Mouse (Mus musculus) cerebellum, postnatal 25 days (tissue): ENCODE results near the gene 4932438A13Rik.
A peak's percentile ranks its signal among the peaks of the same experiment; 100 is the strongest.

Experiments
- DNase-seq, 2 experiments: peaks; one replicate each; pipeline ENCODE4 v3.0.0; 2021; ENCODE audit warnings: mixed read lengths in 2 of 2

4932438A13Rik gene

DNA sequence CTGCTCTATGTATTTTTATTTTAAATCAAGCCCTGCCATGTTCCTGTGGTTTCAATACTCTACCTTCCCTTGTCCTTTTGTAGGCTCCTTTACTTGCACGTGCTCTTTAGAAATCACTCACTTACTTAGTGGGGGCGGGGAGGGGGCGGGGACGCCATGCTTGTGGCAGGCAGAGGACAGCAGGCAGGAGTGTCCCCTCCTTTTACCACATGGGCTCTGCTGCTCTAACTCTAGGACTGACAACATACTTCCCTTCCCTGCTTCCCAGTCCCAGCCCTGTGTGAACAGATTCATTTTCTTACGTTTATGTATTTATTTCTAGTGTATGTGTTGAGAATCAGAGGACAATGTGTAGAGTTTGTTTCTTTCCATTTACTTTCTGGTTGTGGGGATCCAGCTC lies 78.7 kb downstream of the 4932438A13Rik start:
- no peak for DNase-seq

DNA sequence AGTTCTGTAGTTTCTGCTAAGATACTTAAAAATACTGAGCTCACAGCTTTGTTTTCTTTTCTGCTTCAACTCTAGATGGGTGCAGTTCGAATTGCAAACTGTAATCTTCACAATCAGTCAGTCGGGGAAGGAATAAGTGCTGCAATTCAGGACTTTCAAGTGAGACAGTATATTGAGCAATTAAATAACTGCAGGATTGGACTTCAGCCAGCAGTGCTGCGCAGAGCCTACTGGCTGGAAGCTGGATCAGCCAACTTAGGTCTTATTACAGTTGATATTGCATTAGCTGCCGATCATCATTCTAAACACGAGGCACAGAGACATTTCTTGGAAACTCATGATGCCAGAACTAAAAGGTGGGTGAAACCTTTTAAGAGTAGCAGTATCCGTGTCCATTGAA lies 79.2 kb downstream of the 4932438A13Rik start:
- DNase-seq, result peak in 1 of 2 experiments; percentile 11

DNA sequence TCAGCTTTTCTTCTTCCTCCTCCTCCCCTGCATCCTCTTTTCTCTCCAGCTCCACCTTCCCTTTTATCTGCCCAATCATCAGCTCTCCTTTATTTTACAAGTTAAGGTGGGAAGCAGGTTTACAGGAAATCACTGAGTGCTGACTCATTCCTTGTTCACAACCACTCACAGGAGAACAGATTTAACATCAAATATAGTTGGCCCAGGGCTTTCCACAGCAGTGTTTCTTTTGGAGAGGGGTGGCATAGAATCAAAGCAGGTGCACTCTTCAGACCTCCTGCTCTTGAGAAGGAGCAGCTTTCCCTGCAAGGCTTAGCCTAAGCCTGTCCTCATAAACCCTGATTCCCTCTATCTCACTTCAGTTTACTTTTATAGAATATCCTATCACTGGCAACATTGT lies 80.8 kb downstream of the 4932438A13Rik start:
- no peak for DNase-seq

DNA sequence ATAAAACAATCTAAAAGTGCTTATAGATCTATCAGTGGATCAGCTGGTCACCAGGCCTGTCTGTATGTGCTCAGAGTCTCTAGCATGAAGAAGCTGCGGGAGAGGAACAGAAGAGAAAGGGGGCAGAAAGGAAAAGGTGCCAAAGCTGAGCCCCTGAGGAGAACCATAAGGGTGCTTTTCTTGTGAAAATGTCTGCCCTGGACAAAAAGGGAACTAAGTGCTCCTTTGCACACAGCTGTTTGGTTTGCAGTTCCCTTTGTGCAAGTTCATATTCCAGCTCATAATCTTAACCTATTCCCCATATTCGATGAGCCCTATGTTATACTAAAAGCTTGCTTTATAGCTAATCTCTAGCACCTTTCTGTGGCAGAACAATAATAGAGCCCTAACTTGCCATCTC lies 175.1 kb downstream of the 4932438A13Rik start:
- no peak for DNase-seq

DNA sequence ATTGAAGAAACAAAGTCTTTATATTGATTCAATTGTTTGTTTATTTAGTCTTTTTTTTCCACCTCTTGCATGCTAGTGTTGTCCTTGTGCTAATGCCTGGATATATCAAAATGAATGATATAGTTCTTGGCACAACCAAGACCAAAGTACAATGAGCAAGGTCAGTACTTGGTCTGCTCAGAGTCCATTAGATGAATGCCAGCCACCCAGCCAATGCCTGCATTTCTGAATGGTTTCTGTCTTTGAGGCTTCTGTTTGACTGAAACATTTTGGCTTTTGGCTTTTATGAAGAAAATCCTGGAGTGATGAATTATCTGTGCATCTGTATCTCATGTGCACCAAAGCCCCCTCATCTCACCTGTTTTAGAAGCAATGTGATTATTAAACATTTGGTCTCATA lies 176.9 kb downstream of the 4932438A13Rik start:
- no peak for DNase-seq

DNA sequence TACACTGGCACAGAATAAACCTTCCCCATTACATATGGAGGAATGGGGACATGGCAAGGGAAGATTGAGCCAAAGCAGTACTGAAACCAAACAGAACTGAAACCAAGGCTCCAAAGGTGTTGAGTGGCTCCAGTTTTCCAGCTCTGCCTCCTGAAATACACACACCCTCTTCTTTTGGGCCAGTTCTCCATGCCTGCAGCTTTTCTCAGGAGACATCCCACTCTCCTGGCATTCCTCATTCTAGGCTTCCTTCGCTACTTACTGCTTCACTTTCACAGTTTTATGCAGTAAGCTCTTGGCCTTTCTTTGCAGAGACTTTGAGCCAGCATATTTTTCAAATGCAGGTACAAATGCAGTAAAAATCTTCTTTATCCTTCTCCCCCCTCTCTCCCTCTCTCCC lies 188.6 kb downstream of the 4932438A13Rik start:
- DNase-seq, result no peak

DNA sequence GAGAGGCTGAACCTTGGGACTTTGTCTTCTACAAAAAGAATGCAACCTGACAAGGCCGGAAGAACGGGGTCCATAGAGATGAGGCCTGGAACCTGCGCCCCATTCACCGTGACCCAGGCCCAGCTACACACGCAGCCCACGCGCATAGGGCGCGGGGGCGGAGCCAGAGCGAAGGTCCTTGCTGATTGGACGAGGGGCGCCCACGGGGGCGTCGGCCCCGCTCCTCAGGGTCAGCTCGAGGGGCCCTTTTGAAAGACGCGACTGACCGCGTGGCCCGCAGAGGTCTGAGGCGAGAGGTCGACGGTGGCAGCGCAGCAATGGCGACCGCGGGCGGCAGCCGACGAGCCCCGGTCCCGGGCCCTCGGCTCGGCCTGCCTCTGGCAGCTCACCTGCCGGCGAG lies 200.5 kb downstream of the 4932438A13Rik start, which contains the start of gene Adad1:
Gene Adad1 (plus strand): TSS at position 122 of the 400 bp plus-strand sequence.
- no peak for DNase-seq

DNA sequence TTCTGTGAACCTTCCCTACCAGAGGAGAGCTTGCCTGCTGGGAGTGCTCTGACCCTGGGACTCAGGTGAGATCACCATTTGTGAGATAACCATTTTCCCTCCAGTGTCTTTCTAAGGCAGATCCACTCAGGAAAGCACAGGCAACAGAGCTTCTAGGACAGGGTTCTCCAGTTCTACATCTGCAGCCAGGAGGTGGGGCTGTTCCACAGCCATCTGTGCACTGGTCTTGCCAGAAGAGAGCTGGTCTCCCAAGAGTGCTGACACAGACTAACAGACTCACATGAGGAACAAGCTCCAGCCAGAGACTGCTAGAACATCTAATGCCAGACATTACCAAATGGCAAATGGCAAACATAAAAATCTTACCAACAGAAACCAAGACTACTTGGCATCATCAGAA lies 210.3 kb downstream of the 4932438A13Rik start:
- DNase-seq, result peak; percentile 12 to 18

DNA sequence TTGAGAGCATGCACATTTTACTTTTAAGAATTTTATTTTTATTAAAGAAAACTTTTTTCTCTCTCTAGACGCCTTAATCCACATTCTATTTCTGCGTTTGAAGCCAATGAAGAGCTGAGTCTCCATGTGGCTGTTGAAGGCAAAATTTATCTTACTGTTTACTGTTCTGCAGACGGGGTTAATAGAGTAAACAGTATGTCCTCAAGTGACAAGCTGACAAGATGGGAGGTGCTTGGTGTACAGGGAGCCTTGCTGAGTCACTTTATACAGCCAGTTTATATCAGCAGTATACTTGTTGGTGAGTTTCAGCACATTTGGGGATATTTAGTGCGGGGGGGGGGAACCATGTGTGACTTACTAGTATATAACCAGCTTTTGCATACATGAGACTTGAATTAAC lies 222.0 kb downstream of the 4932438A13Rik start:
- DNase-seq, result no peak

DNA sequence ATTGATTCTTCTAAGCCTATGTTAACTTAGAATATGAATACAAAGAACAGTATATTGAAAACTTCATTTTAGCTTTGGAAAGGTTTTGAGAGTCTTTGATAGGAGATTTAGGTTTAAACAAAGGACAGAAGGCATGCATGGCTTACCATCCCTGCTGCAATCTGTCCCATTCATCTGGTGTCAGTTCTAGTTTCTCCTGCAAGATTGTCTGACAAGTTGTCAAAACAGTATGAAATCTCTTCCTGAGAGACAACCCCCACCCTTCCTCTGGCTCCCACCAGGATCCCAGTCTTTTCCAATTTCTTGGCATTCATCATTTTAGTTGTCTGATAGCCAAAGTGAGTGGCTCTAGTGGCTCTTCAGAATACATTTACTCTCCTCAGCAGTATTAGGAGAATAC lies 227.8 kb downstream of the 4932438A13Rik start:
- DNase-seq, result no peak
